Mouse (Mus musculus) granulocyte monocyte progenitor cell, adult 5-6 weeks (primary cell): ENCODE measurements around the gene Kalrn. TPM values are rescaled to one million over a fixed set of nuclear protein-coding genes. Genes with fewer than 3 reads are reported as not detected.
"Not testable (repeated sequence)": the region's sequence is repeated elsewhere in the genome, so short reads cannot be mapped to it uniquely, and the experiment has no call there.

ENCODE experiments used
- ATAC-seq: replicated peaks from 2 replicates; pipeline ENCODE4 v1.8.0; 2016; ENCODE audit warnings: mild to moderate bottlenecking, moderate TSS enrichment, inconsistent platforms; ENCODE audit not compliant: poor library complexity, severe bottlenecking
- total RNA-seq, 2 experiments: library from RNA; stranded (forward) in 1 of 2; stranded (reverse) in 1 of 2; fragments of 200-712, 200-1000 nt in 1 of 2; fragments of >200 nt in 1 of 2; fragmentation: Nextera tagmentation in 1 of 2; gene quantifications; 2 replicates each; pipeline ENCODE4 v1.2.3; 2014 to 2017

The Kalrn gene
- total RNA-seq, 2 experiments from 2014 or later: 3.6 to 3.8 TPM

DNA sequence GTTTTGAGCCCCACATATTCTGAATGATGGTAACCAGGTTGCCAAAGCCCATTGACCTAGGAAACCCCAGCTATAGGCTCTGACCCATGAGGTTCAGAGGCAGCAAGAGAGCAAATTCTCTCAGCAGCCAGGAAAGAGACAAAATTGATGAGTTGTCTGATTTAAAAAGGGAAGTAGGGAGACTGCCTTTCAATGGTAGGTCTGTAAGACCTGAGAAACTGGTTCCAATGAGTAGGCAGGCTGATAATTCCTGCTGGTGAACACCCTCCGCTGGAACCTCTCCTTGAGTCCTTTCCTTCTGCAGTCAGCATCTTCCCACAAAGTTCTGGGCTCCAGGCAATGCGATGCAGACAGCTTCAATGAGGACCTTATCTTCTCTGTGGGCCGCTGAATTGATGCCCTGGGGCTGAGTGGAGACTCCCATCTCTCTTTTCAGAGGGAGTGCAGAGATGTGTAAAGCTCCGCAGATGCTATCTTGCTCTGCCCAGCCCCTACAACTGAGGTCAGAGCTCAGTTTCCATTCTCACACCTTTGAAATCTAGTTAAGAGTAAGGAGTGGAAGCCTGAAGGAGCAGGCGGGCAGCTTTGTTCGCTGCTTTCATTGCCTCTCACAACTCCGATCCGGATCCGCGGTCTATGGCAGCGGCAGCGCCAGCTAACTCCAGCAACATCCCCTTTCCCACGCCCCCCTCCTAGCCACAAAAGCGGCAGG, 479.4 kb downstream of the Kalrn start:
- ATAC-seq: peak; percentile 34

DNA sequence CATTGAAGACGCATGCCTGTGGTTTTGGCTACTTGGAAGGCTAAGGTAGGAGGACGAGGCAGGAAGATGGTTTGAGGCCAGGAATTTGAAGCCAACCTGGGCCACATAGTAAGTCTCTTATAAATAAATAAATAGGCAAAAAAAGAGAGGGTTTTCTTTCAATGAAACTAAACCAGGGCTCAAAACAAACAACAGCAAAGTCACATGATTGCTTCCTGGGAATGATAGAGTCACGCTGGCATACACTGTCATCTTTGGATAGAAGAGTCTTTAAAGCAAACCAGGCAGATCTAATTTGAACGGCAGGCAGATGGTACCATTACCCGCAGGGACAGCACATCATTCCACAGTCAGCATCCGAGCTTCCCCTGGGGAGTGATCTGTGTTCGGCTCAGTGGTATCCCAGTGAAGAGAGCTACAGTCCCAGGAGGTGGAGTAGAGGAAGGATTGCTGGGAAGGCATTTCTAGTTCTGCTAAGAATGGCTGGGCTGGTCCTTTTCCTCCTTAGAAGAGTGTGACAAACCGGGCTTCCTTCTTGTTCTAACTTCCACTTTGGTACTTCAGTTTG, 483.7 kb downstream of the Kalrn start:
- ATAC-seq: no peak

DNA sequence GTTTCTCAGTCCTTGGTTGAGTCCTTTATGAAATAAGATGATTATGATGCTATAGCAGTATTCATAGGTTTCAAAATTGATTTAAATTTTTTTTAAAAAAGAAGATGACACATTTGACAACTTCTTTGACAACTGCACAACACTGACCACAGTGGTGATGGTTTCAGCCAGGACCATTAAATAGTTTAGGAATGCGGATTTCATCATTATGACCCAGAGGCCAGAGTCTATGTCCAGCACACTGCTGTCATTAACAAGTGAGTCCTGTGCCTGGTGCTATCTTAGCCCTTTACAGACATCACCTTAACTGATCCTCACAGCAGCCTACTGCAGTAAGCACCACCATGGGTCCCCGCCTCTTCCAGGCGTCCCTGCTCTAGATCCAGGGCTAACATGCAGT, 484.3 kb downstream of the Kalrn start:
- ATAC-seq: no peak

DNA sequence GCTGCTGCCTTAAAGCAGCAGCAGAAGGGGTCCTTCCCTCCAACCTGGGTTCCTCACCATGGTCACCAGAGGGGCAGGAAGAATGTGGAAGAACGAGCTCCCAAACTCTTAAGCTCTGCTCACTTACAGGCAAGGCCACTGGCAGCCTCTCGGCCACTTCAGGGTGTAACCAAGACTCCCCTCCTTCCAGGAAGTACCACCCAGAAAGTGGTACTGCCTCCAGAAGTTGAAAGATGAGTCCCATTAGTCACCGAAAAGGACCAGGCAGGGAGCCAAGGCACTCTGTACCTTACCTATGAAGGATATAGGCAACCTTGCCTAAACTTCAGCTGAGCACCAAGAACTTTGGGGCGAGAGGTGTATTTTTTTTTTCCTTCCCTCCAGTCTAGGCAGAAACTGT, 485.0 kb downstream of the Kalrn start:
- ATAC-seq: no peak

DNA sequence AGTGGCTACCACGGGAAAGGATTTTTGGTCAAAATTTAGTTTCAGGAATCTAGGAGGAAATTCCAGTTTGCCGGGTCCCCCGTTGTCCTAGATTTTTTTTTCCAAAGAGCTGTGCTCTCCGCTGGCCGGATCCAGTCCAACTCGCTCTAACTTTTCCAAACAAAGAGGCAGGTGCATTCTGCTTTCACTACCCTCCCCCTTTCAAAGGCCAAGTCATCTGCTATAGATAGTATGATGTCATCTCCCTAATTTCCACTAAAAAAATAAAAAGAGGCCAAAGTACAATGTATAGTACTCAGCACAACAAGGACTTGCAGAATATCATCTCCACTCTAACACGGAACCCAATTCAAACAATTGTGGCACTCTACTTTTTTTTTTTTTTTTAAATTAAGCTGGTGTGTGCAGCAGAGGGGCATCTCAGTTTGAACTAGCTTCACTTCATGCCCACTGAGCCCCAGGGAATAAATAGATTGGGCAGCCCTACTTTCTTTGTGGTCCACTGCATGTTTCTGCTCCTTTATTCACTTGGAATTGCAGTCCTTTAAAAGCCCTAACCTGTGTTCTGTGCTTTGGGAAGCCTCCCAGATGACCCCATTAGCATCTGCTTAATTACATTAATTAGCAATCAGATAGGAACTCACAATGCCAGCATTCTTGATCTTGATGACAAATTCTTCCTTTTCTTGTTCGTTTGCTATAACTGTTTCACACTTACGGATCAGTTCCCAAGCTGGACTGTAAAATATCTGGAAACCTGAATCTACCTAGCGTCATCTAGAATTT, 489.0 kb downstream of the Kalrn start:
- ATAC-seq: no peak

DNA sequence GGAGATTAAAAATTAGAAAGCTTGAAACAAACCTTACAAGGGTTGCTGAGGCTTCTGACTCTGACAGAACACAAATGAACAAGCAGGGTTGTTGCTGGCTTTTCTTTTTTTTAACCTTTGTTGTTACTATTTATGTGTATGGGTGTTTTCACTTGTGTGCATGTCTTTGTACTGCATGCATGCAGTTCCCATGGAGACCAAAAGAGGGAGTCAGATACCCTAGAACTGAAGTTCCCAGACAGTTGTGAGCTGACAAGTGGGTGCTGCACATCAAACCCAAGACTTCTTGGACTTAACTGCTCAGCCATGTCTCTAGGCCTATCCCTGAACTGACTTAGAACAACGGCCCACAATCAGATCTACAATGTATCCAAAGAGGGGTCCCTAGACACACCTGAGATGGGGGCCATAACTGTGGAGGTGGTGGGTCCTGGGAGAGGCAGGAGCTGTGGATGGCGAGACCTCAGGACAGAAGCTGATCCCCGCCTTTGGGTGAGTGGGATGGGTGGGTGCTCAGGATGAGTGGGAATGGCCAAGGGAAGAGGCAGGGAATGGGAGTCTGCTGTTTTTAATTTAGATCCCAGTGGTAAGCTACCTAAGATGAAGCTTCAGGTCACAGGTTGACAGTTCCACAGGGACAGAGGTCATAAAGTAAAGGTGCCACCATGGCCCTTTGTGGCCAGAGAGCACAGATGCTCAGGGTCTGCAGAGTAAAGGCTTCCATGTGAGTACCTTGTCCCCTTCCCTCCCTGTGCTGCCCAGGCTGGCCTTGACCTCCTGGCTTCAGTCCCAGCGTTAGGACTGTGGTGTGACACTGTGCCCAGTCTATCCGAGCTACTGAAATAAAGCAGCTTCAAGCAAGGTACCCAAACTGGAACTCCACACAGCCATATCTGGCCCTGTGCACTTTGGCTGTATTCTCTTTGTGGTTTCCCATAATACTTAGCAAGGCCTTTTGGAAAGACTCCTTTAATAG, 490.6 kb downstream of the Kalrn start:
- no peak for ATAC-seq

DNA sequence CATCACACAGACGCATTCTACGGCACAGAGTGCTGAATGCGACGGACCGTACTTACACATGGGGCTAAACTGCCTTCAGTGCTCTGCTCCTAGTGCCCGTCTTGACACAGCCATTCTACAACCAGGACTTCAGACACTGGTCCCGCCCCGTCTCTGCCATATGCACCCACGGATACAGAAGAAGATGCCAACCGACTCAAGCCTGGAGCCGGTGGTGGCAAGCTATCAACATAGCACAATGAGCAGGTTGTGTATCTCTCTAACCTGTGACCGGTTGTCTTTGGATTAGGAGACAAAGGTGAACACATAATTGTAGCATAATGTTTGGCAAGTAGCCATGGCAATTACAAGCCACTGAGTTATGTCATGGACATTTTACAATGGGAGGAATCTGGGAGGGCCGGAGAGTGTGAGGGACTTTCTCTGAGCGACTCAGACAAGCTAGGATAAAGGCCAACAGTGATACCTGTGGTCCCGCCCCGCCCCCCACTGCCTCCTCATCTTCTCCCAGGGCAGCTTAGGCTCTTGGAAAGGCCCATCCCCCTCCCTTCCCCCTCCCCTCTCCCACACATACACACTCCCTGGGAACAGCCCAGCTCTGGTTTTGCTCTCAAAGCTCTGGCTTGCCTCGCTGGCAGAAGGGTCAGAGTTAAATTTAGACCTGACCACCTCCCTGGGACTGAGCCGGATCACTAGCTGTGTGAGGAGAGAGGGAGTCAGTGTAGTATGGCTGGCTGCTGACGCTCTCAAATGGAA, 491.5 kb downstream of the Kalrn start:
- no peak for ATAC-seq

DNA sequence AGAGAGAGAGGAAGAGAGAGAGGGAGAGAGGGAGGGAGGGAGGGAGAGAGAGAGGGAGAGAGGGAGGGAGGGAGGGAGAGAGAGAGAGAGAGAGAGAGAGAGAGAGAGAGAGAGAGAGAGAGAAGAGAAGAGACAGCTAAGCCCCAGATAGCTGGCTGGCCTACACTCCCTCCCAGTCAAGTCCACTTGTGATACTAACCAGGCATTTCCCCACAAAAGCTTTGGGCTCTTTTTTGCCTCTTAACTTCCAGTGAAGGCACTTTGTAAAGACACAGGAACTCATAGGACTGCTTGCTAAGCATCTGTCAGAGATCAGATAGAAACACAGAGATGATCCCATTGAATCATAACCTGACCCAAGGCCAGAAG, 492.0 kb downstream of the Kalrn start:
- ATAC-seq: not testable (repeated sequence)

DNA sequence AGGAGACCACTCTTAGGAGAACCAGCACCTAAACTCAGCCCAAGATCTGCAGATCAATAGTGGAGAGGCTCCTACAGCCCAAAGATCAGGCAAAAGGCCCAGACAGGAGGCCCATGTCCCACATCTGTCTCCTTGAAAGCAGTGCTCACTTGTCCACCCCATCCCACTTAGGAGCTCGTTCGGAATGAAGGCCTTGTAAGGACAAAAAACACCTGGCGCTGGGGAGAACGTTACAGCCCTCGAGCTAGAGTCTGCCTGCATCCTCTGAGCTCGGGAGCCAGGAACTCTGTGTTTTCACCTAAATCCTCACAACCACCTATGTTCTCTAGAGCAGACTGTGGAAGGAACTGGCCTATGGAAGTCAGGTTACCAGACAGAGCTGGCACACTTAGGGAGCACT, 492.5 kb downstream of the Kalrn start:
- no peak for ATAC-seq

DNA sequence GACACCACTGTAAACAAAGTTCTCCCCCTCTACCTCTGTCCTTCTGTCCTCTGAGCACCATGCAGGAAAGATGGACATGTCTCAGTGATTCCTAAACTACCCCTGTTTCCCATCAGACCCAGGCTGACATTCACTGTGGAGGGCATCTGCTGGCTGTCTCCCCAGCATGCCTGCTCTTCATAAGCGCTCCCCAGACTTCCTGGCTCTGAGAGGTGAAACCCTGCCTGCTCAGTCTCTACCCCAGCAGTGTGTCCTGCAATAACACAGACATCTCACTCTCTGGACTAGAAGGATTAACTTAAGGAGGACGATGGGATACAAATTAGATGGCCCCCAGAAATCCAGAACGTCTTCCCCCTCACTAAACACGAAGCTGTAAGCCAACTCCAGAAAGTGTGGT, 493.8 kb downstream of the Kalrn start:
- ATAC-seq: no peak

DNA sequence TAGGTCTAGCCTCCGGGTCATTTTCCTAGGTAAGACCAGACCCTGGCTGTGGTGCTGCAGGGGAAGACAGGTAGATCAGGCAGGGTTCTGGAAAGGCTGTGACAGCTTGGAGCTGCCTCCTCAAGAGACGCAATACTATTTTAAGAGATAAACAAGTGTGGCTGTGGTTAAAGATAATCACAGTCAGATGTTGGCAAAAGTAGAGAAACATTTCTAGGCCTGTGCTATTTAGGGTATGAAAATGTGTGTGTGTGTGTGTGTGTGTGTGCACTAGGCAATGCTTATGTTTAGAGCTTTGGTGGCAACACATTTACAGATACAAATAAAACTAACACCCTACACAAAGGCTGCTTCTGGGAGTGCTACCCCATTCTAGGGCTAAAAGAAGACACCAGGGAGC, 494.6 kb downstream of the Kalrn start:
- ATAC-seq: no peak

DNA sequence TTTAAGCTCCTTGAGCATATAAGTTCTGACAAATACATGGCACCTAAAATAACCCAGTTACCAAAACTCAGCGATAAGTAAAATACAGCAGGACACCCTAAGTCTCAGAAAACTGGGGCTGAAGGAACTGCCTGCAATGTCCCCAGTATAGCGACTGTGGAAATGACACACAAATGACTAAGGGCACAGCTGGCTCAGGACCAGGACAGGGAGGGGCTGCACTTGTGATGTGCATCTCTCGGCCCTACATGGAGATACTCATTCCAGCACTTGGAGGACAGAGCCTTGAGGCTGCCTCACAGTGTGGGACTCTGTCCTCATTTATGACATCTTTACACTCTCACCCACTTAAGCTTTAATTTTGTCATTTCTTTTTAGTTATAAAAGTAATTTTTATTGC, 497.2 kb downstream of the Kalrn start:
- ATAC-seq: no peak

DNA sequence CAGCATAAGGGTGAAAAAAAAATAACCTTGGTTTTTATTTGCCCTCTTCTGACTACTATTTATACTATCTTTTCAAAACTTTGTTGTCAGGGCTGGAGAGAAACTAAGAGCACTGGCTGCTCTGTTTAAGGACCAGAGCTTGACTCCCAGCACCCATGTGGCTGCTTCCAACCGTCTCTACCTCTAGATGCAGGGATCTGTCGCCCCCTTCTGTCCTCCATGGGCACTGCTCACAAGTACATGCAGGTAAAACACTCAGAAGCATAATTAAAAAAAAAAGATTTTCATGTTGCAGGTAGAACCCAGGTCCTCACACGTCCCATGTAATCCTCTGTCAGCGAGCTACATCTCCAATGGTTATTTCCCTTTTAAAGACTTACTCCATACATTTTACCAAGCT, 499.4 kb downstream of the Kalrn start:
- ATAC-seq: no peak

DNA sequence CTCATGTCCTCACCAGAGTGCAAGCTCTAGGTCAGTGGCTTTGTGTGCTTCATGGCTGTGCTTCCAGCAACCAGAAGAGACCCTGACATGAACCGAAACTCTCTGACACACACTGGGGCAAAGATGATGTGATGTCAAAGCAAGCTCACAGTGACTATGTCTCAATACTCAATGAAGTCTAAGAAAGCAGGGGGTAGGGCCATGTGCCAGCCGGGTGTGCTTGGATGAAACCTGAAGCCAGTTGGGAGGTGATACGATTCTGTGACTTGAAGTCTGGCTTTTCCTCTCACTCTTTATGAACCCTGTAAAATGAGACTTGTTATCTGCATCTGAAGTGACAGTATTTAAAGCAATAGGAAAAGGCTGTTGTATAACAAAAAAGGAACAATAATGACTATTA, 501.2 kb downstream of the Kalrn start:
- ATAC-seq: no peak

DNA sequence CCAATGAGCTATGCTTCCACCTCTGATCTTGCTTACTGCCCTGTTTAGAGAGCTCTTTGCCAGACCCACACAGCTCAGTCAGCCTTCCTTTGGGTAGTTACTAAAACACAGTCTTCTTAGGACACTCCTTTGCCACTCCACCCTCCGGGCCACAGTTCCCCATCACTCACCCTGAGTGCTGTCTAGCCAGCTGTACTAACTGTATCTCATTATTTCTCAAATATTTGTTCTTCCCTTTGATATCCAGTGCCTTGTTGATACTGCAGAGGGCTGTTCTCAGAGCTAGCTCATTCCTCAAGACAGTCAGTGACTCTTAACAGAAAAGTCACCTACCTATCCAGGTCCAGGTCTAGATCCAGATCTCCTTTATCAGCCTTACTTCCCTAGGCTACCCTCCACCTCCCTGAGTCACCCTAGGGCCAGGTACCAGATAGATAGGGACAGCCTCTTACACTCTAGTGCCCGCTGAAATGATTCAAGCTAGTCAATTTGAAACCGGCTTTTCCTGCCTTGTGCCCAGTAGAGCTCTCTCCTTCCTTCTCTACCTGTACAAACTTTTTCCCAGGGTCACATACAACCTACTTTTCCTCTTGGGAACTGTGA, 502.0 kb downstream of the Kalrn start:
- no peak for ATAC-seq

DNA sequence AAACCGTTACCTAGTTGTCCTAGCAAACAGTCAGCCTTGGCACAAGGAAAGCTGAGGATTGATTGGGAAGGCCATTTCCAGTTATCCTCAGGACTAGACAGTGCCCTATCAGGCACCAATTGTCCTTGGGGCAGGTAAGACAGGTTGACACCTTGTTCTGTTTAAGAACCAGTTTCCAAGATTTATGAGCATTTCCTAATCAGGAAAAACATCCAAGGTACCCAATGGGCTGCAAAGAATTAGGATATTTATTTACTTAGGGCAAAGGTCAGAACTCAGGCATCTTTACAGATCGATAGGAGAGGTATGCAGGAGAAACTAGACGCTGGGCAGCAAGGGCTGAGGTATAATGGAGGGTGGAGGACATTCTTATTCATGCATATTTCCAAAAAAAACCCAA, 503.9 kb downstream of the Kalrn start:
- no peak for ATAC-seq

DNA sequence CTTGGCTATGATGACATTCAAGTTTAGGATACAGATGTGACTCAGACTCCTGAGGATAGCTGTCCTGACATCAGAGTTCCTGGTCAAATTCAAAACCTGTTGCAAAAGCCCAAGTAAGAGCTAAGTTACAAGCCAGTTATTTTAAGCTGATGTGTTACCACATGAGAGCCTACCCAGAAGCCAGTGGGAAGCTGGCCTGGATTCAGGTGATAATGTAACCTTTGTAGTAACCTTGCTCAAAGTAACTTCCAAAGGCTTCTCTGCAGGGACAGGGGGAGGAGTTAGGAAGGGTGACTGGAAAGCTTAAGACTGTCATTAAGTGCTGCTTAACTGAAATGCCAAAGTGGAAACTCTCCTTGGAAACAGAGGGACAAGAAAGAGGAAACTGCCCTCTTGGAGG, 506.4 kb downstream of the Kalrn start:
- ATAC-seq: peak; percentile 22; the same call in 1 of the 2 replicates

DNA sequence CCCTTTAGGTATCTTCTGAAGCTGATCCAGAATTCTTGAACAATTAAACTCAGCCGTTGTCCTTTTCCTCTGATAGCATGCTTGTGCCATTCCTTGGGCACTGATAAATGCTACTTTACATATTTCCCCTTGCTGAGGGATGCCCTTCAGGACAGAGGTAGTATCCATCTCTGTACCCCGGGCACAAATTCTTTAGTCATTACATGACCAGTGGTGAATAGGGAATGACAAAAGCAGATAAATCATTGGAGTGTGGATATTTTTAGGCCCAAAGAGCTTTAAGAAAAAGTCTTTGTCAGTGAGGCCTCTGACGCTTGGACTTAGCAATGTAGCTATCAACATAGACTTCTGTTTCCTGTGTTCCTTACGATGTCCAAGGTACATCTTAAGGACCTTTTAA, 507.0 kb downstream of the Kalrn start:
- no peak for ATAC-seq

DNA sequence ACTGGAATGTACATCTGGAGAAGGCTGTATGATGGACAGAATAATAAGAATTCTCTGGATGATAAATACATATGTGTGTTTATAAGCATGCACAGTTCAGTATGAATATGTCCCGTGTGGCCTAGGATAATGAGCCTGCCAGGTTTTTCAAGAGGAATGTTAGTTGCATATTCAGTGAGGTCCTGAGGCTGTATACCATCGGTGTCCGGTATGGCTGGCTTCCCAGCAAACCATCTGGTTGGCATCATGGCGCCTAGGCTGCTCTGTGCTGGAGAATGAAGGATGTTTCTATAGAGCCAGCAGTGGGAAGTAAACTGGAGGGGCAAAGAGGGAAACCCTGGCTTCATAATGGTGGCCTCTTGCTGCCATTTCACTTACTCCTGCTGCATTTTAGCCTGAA, 510.0 kb downstream of the Kalrn start:
- ATAC-seq: no peak
